Mouse (Mus musculus) MEL-GATA-1-ER (cell line): ENCODE data around the gene Guca2b.
A peak's percentile ranks its signal among the peaks of the same experiment; 100 is the strongest.

Source experiments
- DNase-seq: peaks from one replicate; pipeline ENCODE4 v3.0.0-alpha.2; 2012; ENCODE audit warnings: low read depth; ENCODE audit errors: extremely low read depth

The Guca2b gene

DNA sequence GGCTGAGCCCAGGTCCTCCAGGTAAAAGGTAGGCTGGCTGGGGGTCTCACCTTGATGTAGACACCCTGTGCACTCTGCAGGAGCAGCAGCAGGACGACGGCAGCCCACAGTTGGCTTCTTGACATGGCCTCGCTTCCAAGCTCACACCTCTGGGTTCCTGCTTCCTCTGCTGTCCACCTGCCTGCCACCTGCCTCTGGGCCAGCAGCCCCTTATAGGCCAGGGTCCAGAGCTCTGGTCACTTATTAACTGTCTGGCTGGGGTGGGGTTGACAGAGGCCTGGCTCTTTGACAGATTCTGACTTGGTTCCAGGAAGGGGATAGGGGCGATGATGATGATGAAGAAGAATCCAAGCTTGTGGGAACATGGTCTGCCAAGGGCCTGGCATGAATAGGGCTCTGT is at the start of gene Guca2b:
Guca2b (minus strand) TSS at position 224 of the 400 bp plus-strand sequence.
- DNase-seq: no peak

DNA sequence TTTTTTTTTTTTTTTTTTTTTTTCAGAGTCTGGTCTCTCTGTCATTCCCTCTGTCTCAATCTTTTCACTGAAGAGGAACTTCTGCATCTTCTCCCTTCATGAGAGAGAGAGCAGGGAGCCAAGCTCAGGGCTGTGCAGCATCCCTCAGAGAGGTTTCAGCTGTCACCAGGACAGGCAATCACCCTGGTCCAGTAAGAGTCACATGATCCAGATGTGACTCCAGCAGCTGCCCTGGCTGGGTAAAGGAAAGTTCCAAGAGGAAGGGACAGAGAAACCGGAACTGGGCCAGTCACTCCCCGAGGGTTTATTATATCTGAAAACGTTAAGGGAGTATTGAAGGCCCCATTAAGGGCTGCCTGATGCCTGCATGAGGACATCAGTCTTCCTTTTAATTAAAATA is 49.0 kb upstream of the Guca2b start:
- DNase-seq: no peak

DNA sequence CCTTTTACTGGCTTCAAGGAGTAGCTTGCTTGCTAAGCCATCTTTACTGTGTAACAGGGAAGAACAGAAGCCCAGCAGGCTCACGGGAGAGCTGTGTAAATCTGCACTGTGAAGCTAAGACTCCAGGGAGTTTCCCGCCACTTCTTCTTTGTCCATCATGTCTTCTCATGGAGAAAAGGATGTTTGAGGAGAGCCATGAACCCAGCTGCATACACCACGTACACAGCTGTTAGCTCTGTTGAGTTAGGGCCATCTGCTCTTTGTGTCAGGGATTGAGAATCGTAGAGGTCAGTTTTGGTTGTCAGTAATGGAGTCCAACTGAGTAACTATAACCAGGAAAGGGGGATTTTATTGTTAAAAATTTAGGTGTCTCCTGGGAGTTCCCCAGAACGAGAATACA is 48.6 kb upstream of the Guca2b start:
- DNase-seq: no peak

DNA sequence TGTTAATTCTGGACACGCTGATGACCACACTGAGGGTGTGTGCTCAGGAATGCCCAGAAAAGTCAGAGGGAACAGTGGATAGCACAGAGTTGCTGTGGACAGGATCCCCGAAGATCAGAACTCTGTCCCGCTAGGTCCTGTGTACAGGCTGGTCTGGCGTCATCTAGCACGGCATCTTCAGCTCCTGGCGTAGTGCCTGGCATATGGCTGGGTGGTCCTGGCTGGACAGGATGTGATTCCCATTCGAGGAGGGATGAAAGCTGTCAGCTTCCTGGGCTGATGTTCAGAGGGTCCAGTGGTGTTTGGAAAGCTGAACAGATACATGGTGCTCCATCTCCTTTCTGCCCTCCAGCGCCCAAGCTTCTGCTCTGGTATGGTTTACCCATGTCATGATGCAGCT is 45.2 kb upstream of the Guca2b start:
- no peak for DNase-seq

DNA sequence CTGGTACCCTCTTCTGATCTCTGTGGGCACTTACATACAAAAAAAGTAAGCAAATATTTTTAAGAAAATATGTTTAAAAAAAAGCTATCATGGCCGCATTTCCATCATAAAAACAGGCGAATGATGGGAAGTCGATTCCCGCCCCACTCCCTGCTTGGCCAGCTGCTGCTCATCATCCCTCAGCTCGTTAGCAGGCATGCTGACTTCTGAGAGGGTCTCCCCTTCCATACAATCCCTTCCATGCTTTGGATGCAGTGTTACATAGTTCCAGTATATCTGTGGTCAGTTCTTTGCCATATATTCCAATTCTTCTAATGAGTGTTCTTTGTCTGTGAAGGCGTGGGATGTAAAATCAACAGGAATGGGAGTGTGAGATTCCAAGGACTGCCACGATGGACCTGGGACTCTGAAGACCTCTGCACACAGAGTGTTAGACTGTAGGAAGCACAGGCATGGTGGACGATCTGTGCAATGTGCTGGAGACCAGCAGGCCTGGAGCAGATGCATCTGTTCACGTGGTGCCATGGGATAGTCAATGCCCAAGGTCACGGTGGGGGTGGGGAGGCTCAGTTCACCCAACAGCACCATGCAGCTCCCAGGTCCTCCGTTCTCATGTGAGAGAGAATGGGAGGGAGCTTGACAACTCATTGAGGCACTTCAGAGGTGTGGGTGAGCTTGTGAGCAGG is 42.7 kb upstream of the Guca2b start:
- no peak for DNase-seq

DNA sequence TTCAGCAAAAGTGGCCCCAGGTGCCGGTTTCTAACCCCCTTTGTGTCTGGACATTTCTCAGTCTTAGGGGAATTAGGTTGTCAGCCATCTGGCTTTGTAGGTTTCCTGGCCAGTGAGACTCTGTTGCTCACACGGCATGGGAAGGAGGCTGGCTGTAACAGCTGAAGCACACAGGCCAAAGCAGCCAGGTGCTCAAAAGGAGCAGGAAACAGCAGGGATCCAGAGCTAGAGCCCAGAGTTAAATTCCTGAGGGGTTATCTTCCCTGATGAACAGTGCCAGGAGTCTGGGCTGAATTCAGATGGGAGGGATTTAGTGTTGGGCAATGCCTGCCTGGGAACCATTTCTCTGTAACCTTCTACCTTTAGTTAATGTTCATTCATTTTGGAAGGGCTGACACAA is 39.6 kb upstream of the Guca2b start:
- no peak for DNase-seq

DNA sequence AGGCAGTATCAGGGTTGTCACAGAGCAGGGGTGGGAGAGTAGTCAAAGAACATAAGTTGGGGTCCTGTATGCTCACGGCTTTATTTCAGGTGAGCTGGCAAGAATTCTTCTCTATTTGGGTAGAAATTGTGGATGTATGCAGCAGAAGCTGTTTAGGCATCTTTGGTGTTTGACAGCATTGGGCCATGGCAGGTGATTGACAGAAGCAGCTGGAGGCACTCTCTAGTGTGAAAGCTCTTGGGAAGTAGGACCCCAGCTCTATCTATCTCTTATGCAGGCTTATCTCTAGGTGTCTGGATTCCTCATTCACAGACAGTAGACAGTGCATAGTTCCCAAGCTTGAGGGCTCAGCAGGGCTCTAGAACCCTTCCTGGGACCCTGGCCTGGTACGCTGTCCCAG is 27.0 kb upstream of the Guca2b start:
- DNase-seq: no peak

DNA sequence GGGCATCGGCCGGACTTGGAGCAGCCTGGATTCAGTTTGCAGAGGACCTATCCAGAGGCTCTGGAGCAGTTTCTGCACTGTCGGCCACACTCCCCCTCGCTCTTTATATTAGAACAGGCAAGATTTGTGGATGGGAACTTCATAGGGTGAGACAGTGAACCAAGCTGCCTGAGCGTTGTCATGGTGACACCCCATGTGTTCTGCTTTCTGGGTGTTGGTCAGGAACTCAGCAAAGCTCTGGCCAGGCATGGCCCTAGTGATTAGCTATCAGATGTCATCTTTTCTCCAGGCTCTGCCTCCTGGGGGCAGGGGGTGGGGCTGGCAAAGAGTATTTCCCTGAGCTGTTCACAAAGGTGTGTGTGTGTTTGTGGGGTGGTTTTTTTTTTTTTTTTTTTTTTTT is 23.8 kb upstream of the Guca2b start:
- DNase-seq: peak; percentile 30

DNA sequence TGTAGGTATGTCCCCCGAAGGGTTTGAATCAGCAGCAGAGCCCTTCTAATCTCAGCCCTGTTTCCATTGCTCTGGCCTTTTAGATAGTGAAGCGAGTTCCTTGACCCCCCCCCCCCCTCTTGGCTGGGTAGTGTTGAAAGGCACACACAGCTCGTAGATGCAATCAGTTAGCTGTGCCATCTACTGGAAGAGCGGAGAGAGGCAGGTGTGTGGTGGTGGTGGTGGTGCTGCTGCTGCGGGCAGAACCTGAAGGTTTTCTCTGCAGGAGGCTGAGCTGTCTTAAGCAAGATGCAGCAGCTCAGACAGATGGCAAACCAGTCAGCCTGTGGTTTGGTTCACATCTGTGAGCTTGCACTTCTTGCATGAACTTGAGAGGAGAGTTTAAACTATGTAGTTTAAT is 13.9 kb upstream of the Guca2b start:
- no peak for DNase-seq

DNA sequence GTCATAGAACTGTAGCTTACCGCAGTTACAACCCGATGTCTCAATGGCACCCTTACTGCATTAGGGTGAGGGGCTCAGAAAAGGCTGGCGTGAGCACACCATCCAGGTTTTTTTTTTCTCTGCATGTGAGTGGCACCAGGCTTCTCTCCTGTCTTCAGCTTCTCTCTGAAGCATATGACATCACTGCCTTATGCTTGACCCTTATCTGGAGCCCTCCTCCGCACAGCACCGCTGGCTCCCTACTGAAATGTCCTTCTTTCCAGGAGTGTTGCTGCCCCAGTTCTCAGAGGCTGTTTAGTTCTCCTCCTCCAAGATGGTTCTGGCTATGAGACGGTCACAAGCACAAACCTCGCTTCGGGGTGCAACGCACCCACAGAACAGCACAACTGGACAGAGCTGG is 12.4 kb upstream of the Guca2b start:
- no peak for DNase-seq

DNA sequence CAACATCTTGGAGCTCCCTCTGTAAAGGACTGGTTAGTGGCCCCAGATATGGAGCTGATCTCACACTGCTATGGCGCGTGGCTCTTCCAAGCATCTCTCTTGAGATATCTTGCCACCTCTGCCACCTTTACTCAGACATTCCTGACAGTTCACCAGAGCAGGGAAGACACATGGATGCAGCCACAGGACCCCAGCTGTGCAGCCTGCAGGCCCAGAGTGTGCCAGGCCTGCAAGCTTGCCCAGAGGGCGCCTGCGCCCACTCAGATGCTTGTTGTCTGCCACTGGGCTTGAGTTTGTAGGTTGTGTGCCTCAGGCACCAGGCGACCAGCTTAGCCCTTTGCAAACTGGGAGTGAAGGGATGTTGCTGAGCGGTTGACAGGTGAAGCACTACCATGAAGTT is 12.0 kb upstream of the Guca2b start:
- no peak for DNase-seq

DNA sequence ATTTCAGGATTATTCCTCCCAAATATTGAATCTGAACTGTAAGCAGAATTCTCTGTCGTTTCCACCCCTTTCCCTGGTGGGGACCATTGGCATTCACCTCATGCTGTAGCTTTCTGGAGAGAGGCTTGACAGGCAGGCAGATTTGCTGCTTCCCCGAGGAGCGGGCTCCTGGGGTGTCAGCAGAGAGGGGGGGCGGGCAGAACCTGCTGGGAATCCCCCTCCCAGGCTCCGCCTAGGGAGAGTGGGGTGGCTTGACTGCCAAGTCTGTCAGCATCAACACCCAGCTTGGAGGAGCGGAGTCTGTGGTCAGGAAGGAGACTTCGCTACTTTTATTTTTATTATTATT is 11.4 kb upstream of the Guca2b start:
- DNase-seq: no peak

DNA sequence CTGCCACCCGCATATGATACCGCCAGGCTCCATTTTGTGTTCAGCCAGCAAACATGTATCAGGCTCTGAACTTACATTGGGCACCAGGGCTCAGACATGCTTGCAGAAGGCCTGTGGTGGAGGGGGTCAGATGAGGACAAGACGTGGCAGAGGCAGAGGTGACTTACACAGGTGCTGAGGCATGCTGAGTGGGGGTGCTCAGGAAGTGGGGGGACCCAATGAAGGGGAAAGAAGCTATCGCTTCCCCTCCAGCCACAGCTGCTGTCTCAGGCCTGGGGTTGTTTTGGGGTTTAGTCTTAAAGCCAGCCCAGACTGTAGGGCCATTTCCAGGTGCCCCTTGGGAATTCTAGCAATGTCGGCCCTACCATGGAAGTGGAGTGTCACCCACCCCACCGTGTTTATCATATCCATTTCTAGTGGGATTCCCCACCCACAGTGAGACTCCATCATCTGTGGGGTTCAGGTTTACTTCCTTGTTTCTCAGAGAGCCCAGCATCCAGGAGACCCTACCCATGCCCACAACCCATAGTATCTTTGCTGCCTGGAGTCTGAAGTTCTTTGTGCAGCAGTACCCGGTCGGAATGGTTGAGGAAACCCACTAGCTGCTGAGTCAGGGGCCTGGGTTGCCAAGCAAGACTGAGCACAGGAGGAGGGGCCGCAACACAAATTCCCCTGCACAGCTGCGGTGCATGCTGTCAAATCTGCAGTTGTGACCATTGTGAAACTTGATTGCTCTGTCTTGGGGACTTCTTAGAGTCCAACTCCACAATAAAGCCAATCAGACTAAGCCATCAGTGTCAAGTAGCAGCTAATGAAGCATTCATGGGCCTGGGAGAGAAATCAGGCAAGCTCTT is 10.8 kb upstream of the Guca2b start:
- no peak for DNase-seq

DNA sequence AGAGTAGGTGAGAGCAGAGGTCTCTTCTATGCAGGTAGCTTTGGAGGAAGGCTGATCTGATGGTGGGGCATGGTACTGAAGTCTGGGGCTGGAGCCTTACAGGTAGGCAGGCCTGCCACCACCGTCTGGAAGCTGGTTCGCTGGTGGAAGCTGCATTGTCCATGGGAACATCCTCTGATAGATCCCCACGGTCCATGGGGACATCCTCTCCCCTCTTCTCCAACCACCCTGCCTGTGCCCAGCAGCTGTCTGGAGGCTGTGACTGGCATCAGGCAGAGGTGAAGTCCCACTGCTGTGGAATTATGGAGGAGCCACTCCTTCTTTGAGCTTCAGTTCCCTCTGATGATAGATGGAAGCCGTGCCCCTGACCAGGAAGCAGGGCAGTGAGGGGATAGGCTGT is 9.8 kb upstream of the Guca2b start:
- DNase-seq: no peak

DNA sequence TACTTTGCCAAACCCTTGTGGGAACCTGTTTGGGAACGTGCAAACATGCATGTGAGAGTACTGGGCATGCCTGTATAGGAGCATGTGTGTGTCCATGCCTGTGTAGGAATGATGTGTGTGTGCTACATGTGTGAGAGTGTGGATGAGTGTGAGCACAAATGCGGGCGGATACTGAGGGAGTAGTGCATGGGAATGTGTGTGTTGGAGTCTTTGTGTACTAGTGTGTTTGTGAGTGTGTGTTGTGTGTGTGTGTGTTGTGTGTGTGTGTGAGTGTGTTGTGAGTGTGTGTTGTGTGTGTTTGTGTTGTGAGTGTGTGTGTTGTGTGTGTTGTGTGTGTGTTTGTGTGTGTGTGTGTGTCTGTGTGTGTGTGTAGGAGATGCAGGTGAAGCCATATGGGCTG is 9.4 kb upstream of the Guca2b start:
- DNase-seq: no peak

DNA sequence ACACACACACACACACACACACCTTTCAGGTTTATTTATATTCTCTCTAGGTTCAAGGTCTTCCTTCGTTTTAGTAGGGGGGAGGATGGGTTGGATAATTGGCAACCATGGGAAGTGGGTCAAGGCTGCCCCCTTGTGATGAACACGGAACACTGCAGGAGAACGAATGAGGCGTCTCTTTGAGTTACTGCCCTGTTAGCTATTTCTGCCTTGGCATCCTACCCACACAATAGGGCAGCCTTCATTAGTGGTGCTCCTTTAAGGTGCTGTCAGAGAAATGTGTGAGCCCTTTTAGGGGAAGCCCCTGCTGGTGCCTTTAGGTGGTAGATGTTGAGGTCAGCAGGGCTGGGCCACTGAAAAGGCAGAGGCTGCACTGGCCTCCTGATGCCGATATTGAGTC is 8.7 kb upstream of the Guca2b start:
- peak; percentile 12 for DNase-seq

DNA sequence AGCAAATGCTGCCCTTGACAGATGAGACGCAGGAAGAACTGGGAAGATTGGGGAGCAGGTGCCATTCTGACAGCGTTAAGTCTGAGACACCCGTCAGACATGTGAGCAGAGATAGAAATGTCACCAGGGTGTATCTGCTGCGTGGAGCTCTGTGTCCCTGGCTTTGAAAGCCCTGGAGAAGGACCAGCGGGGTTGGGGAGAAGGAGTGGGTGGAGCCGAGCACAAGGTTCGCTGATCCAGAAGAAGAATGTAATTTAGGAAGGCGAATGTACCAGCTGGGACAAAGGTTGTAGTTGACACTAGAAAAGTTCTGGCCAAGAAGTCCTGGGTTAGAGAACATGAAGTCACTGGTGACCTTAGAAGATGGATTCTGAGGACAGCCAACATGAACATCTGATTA is 7.4 kb upstream of the Guca2b start:
- no peak for DNase-seq

DNA sequence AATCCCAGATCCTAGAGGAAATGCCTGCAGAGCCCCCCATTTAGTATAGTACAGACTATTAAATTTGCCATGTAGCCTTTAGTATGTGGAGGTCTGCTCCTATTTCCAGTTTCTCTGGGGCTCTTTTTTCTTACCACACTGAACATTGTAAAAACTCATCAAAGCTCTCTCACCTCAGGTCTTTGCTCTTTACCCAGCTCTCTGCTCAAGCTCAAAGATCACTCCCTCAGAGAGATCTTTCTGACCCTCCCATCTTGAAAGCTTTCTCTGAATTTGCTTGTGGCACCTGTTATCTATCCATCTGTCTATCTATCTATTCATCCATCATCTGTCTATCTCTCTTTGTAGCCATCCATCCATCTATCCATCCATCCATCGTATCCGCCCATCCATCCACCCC is 6.4 kb upstream of the Guca2b start:
- DNase-seq: no peak

DNA sequence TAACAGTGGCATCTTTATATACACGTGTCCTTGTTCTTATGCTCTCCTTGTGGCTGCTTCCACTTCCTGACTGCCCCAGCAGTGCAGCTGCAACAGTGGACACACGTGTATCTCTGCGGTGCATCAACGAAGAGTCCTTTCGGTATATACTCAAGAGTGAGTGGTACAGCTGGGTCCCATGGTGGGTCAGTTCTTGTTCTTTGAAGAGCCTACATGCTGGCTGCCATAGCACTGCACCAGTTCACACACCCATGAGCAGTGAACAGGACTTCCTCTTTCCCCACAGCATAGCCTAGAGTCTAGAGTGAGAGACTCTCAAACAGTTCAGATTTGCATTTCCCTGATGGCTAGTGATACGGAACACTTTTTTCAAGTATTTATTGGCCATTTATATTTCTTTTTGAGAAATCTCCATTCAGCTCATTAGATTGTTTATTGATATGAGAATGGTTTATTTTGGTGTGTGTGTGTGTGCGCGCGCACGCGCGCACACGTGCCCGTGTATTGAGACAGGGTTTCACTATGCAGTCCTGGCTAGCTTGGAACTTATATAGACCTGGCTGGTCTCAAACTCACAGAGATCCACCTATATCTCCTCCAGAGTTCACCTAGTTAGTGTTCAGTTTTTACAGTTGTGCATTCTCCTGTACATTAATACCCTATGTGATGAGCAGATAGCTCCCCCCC is 4.8 kb upstream of the Guca2b start:
- no peak for DNase-seq

DNA sequence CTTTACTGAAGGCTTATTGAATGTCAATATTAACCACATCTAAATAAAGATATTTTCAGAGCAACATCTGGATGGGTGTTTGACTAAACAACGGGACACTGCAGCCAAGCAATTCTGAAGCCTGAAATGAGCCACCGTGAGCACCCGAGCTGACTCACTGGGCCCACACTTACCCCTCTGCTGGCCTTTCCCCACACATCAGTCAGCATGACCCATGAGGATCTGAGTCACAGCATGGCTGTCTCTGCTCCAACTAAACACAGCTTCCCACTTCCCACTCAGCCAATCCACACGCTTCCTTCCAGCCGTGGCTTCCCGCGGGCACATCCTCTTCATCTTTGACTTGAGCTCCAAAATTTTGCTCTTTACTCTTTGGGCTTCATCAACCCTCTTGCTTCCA is 4.2 kb upstream of the Guca2b start:
- no peak for DNase-seq

DNA sequence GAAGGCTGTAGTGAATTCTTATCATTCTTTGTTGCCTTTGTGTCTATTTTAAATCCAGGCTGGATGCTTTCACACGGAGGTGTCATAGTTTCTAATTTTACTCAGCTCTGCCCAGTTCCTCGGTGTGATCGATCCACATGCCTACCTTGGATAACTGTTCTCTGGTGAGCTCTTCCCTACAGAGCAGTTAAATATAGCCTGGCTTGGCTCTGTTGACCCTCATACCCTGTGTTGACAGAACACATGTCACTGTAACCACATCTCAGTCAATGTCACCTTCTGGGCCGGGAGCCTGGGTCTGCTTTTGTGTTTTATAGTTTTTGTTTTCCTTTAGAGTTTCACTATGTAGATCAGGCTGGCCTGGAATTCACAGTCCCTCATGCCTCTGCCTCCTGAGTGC is 3.4 kb upstream of the Guca2b start:
- DNase-seq: no peak

DNA sequence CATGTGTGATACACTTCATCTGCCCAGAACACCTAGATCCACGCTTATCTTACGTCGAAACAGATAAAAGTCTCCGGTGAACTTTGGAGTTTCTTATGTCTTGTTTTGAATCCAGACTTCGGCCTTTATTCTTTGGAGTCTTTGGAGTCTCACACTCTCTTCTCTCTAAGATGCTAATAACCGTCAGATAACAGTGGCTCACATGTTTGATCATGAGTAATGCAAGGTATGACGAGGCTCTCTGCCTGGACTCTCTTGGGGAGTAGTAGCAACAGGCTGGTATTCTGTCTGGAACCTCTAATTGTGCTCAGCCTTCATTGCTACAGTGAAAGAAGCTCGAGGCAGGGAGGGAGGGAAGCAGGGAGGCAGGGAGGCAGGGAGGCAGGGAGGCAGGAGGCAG is 1.3 kb upstream of the Guca2b start:
- no peak for DNase-seq

DNA sequence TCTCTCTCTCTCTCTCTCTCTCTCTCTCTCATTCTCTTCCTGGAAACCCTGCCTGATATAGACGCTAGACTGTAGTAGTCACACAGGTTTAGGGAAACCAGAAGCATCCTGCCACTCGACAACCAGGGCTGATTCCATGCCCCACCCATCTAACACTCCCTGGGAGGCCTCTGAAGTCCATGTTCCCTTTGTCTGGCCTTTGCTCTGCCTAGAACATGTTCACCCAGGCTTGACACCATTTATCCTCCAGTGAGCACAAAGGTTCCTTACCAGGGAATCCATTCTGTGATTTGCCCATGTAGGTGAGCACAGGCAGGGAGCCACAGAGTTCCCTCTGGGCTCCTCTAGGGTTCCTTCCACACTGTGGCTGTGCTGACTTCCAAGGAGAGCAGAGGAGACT is 508 bp downstream of the Guca2b start:
- no peak for DNase-seq
